Mouse (Mus musculus) spleen, postnatal 10 days (tissue): ENCODE data around the gene Prss41.
A peak's percentile ranks its signal among the peaks of the same experiment; 100 is the strongest.
"Not testable (repeated sequence)": the region's sequence is repeated elsewhere in the genome, so short reads cannot be mapped to it uniquely, and the experiment has no call there.

ENCODE experiments used
- DNase-seq, 2 experiments: peaks; one replicate each; pipeline ENCODE4 v3.0.0; 2021 to 2022; ENCODE audit warnings: low spot score in 2 of 2

The Prss41 gene

DNA sequence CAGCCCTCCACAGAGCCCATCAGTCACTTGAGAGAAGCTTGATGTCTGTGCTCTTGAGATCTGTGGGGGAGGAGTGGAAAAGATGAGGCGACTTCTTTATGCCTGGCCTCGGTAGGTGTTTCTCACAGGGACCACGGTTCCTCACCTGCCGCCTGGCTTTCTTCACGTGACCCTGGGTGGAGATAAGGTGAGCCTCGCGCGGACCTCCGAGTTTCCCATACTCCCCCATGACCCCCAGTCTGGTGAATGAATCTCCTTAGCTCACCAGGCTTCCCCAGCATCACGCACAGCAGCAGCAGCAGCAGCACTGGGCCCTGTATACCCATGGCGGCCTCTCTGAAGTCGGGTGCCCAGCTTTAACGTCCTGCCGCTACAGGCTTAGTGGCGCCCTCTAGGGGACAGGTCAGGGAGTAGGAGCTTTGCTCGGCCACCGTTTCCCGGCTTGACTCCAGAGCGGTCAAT, at the start of gene Prss41, which contains the start of gene Prss32:
Gene Prss41, minus strand, starts transcription at position 361 of the 462 bp plus-strand sequence.
Gene Prss32, plus strand, starts transcription at position 44 of the 462 bp plus-strand sequence.
- peak; percentile 48 to 78 for DNase-seq

DNA sequence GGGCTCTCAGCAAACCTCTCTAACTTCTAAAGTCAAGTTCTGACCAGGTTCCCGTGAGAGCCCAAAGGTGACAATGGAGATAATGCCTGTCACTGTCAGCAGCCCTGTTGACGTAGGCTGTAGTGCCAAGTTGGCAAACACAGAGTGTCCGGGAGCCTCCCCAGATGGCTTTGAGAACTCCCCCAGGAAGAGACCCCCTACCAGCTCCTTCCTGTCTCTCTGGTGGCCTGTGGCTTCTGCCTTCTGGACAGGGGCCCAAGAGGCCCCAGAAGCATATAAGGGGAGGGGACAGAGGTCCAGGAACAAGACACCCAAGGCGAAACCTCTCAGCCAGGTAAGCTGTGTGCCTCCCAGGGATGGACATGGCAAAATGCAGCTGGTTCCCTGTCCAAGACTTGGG, 36.6 kb upstream of the Prss41 start, which contains the start of the genes Dcpp1 and Dcpp2:
Gene Dcpp1, plus strand, starts transcription at position 301 of the 400 bp plus-strand sequence.
Gene Dcpp2, plus strand, starts transcription at position 305 of the 400 bp plus-strand sequence.
- not testable (repeated sequence) for DNase-seq

DNA sequence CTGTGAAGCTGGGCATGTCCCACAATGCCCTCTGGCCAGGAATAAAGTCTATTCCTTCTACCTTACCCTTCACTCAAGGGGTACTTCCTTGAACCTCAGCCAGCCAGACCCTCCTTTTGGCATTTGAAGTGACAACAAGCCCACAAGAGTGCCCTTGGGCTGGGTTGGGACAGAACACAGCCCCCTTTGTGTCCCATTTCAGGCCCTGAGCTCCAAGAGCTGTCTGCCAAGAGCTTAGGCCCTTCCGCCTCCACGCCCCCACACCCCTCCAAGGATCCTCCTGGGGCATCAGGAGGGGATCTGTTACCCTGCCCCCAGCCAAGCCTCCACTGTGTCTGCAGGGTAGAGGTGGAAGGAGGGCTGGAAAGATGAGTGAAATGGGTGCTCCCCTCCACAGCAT, 33.2 kb upstream of the Prss41 start:
- DNase-seq: no peak

DNA sequence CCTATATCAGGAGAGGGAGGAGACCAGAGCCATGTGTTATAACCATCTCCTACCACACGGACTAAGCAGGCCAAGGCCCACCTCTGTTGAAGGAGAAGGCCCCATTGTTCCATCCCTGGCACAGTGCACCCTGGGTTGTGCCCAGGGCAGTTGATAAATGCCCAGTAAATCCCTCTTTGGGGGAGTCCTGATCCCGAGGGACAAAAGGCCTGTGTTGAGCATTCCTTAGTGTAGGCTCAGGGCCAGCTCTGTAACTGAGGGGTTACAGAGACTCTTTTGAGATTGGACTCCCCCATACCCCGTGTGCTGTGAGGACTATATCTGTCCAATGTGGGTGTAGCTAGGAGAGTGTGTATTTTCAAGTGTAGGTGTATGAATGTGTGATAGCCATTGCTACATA, 32.8 kb upstream of the Prss41 start:
- no peak for DNase-seq

DNA sequence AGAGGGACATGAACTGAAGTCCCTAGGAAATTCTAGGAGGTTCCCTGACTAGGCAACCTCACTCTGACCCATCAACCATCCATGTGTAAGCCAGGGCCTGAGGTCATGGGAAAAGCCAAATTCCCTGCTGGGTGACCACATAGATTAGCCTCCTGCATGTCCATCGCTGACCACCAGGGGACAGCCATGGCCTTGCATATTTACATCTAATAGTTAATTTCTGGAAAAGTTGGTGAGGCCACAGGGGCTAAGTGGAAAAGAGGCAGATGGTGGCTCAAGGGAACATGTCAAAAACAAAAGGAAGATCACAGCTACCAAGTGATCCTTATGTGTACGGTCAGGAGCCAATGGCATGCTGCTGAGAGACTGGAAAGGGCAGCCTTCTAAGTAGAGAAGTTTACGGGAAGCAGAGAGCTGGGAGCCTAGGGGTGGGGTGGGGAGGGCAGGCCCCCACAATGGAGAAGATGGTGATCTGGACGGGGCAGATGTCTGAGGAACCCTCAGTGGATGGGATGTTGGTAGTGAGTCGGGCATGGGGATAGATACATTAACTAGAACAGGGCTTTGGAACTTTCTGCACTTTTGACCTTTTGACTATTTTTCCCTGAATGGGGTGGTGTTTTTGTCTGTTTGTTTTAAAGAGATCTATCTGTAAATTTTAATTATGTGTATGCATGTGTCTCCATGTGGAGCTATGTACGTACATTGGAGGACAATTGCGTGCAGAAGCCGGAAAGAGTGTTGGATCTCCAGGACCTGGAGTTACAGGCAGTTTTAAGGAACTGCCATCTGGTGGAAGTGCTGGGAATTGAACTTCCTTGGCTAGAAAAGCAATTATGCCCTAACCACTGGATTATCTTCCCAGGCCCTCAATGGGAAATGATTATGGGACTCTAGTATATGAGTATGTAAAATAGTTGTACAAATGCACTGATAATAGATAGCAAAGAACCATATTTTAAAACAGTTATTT, 30.2 kb upstream of the Prss41 start:
- peak in 1 of 2 experiments; percentile 44 for DNase-seq

DNA sequence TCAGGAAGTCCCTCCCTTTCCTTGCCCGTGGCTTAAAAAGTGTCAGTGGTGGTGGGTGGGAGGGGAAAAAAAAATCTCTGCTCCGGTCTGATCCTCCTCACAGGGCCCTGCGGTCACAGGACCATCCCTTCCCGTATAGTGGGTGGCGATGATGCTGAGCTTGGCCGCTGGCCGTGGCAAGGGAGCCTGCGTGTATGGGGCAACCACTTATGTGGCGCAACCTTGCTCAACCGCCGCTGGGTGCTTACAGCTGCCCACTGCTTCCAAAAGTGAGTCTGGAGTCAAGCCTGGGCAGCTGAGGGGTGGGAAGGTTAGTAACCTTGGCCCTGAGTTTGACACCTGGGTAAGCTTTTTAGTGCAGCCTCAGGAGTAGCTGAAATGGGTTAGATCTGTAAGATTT, 24.5 kb upstream of the Prss41 start:
- no peak for DNase-seq

DNA sequence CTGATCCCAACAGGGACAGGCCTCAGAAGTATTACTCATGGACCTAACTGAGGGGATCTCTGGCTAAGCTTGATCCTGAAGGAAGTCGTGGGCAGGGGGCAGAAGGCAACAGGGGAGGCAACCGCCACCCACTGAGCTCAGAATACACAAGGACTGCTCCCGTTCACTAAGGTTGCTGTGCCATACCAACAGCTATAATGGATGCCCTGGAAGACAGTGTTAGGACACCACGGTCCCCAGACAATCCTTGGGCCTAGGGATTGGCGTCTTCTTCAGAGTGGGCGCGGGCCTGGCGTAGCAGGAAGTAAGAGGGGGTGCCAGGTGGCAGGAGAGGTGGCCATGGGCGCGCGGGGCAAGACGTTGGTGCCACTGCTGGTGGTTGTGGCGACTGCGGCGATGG, 23.8 kb upstream of the Prss41 start, which contains the start of gene Prss21:
Gene Prss21, plus strand, starts transcription at position 301 of the 400 bp plus-strand sequence.
- DNase-seq: no peak

DNA sequence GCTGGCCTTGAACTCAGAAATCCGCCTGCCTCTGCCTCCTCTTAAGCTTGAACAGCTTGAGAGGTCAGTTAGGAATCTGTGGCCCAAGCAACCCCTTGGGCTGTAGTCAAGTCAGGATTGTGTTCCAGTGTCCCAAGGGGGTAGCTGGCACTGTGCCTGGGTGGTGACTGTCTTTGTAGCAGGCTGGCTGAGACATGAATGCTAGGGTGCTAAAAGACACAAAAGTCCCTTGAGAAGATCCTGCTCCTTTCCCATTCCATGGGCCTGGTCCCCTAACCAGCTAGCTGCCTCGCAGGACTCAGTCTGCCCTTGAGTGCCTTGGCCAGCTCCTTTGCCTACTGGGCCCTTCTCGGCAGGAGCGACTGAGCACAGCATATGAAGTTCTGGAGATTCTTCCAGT, 19.0 kb upstream of the Prss41 start:
- DNase-seq: no peak

DNA sequence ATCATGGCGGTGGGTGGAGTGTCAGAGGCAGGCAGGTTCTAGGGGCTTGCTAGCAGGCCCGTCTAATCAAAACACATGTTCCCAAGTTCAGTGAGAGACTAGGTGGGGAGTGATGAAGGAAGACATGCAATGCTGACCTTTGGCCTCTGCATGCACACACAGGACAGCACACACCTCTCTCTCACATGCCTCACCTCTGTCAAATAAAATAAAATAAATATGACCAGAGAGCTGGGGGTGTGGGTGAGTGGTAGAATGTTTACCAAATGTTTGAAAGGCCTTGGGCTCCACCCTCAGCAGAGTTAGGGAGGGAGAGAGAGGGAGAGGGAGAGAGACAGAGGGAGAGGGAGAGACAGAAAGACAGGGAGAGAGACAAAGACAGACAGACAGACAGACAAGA, 13.9 kb upstream of the Prss41 start:
- no peak for DNase-seq

DNA sequence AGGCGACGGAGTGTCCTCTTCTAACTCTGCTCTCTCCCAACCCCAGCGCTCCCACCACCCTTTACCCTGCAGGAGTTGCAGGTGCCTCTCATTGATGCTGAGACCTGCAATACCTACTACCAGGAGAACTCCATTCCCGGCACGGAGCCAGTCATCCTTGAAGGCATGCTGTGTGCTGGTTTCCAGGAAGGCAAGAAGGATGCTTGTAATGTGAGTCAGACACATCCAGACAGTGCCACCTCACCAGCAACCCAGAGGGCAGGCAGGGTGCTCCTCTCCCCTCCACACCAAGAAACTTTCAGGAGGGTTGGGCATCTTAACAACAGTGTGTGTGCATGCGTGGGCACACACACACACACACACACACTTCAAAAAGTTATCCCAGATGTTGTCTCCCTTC, 13.2 kb upstream of the Prss41 start:
- no peak for DNase-seq

DNA sequence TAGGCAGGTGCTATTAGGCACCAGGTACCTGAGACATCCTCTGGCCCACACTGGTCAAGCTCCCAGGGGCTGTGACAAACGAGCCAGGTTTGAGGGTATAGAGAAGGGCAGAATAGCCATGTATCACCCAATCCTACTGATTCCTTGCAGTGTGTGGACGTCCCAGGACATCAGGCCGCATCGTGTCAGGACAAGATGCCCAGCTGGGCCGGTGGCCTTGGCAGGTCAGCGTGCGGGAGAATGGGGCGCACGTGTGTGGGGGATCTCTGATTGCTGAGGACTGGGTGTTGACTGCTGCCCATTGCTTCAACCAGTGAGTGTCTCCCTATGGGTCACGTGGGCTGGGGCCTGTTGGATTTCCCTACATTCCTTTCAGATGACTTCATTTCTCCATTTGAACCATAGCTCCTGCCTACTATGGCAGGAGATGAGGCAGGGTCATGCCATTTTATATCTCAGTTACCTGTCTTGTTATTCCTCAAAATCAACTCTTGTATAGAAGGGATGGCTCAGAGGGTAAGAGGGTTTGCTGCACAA, 10.3 kb upstream of the Prss41 start:
- DNase-seq: no peak

DNA sequence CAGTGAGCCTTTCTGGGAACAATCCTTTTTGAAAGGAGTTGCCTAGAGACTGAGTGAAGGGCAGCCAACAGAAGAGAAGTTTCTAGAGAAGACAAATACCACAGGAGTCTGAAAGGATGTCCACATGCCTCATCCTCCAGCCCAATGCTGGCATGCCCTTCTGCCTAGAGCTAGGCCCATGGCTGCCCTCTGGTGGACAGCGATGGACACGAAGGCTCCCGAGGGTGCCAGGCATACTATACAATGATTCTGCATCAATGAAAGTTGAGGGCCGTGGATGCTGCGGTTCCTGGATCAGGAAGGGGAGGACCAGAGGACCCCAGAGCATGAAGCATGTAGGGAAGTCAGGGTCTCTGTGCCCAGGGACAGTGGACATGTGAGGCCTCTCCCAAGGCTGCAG, 9.3 kb upstream of the Prss41 start:
- peak; percentile 46 to 82 for DNase-seq

DNA sequence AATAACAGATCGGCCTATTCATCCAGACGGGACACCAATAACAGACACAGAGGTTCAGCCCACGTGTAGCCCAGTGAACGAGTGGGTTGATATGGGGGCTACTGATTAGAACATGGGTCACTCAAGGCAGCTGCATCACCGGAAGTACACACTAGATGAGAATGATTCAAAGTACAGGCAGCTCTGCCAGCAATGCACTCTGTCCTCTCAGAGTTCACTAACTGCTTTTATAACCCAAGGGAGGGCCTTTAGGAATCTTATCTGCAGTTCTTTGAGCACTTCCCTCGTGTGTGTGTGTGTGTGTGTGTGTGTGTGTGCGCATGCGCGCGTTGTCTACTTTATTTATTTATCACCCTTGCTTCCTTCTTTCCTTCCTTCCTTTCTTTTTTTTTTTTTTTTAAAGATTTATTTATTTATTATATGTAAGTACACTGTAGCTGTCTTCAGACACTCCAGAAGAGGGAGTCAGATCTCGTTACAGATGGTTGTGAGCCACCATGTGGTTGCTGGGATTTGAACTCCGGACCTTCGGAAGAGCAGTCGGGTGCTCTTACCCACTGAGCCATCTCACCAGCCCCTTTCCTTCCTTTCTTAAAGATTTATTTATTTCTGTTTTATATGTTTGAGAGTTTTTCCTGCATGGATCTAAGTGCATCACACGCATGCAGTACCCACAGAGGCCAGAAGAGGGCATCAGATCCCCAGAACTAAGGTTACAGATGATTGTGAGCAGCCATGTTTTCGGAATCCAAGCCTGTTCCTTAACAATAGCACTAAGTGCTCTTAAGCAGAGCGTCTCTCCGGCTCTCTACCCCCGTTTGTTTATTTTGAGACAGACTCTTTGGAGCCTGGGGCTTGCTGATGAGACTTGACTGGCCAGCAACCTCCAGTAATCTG, 7.1 kb upstream of the Prss41 start:
- DNase-seq: peak; percentile 56 to 76

DNA sequence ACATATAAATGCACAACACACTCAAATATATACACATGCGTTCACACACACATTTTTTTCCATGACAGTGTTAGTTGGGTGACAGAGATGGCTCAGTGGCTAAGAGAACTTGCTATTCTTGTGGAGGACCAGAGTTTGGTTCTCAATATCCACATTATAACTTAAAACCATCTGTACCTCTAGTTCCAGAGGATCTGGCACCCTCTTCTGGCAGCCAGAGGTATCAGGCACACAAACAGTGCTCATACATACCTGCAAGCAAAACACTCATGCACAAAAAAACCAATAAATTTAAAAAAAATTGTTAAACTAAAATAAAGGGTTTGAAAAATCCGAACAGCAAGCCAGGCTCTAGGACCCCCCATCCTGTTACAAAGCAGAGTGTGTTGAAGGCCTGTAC, 6.1 kb upstream of the Prss41 start:
- no peak for DNase-seq

DNA sequence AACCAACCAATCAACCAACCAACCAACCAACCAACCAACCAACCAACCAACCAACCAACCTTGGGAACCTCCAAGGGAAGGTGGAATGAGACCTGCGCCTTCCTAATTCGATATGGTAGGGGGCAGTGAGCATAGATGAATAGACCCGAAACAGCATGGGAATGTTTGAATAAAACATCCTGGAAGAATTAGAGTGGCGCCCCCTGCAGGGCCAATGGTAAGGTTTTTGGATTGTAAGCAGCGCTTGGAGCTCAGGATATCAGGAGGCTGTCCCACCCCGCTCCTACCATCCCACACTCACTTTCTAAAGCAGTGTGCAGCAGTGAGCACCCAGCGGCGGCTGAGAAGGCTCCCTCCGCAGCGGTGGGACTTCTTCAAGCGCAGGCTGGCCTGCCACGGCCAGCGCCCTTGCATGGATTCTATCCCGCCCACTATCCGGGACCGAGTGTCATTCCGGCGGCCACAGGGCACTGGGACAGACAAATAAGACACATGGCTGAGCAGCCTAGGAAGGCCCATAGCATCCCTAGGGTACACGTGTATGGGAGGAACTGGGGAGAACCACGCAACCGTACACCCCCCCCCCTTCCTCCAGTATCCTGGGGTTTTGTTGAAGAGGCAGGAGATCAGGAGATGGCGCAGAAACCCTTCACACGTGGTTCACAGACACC, 696 bp downstream of the Prss41 start:
- peak in 1 of 2 experiments; percentile 52 for DNase-seq

DNA sequence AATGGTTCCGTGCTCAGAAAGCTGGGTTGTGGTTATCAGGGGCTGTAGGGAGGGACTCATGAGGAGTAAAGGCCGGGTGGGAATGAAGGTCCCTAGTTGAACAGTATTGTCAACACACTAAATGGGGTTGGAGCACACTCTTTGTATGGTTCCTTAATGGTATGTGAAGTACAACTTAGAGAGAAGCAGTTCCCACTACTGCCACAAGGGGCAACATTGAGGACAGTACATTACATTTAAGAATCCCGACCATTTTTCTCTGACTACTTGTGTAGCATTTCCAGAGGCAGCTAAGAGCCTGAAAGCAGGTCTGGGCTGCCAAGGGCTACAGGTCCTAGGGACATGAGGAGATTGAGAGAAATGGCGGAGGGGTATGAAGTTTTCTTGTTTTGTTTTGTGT, 2.8 kb downstream of the Prss41 start:
- peak; percentile 58 to 84 for DNase-seq

DNA sequence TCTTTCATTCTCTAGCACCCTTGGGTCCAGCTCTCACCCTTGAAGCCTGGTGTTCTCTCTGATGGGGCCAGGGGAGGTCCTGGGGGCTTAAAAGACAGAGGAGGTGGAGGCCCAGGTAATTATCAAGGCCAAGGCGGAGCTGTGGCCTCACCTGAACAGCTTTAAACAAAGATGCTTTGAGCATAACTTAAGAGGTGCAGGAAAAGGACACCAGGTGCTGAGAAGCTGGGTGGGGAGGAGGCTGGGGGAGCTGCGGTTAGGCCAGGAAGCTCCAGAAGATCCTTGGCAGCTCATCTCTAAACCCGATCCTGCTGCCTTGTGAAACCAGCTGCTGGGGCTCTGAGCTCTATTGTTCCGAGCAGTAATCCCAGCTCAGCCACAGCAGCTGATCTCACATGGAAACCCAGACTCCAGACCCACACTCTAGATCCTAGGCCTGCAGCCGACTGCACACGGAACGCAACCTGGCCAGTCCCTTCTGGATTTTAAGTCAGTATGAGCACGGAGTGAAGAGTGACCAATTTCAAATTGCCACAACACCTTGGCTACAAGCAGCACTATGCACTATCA, 7.9 kb downstream of the Prss41 start, which contains the start of gene Prss33:
Gene Prss33, minus strand, starts transcription at position 51 of the 570 bp plus-strand sequence.
- DNase-seq: no peak

DNA sequence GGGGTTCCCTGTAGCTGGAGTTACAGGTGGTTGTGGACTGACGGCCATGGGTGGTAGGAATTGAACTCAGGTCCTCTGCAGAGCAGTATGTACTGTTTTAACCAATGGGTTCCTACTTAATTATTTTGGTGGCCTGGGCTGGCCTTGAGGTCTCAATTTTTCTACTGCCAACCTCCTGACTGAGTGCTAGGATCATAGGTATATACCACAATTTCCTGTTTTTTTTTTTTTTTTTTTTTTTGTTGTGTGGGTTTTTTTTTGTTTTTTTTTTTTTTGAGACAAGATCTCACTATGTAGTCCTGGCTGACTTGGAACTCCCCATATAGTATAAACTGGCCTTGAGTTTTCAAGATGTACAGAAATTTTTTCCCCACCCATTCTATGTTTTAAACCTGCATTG, 12.8 kb downstream of the Prss41 start:
- DNase-seq: no peak

DNA sequence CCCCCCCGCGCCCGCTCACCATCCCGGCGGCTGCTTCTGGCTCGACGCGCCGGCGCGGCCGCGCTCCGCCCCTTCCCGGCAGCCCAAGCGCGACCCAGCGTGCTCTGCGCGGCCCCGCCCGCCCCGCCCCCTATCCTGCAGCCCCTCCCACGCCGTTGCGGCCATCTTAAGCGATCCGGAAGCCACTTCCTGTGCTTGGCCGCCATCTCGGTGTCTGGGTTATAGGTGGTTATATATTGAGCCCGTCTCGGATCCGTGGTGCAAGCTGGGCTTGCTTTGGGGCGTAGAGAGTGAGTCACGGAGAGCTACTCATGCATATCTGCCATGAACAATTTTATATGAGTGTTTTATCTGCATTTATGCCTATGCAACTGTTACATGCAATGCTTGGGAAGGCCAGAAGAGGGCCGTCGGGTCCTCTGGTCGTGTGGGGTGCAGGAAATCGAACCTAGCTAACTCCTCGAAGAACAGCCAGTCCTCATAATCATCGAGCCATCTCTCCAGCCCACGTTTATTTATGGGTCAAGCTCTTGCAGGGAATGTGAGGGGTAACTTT, 14.8 kb downstream of the Prss41 start, which contains the start of gene Elob:
Gene Elob, minus strand, starts transcription at position 73 of the 556 bp plus-strand sequence.
- peak; percentile 76 to 89 for DNase-seq
